In genomic region chr4:122959816-122960215, GRCm38 (mm10) we compare ENCODE assay signal across 7 mouse cellular contexts. TPM values are rescaled to one million over a fixed set of nuclear protein-coding genes. Genes with fewer than 3 reads are reported as not detected.
A peak's percentile ranks its signal among the peaks of the same experiment; 100 is the strongest.
DNase-seq lines count a peak whose midpoint lies in the region; ATAC-seq and TF ChIP-seq lines count a peak whose summit lies in the region.

No protein-coding gene starts in this region.

- TF ChIP-seq POLR2A in liver, adult 2 months (IDR thresholded peaks at IDR 0.05; ENCODE audit: extremely low read depth, insufficient read depth, low read length): no peak

- no peaks in the 10 kb centered on the region for H3K27me3 ChIP-seq in liver, adult 2 months (ENCODE audit: control insufficient read depth, insufficient read depth, low read length)
- H3K27me3 ChIP-seq in forebrain, embryonic 10.5 days (ENCODE audit: poor library complexity, severe bottlenecking): peaks cover 55% of the 10 kb centered on the region
- H3K27me3 ChIP-seq in liver, embryonic 11.5 days (replicated peaks; ENCODE audit: control insufficient read depth, insufficient read depth, low read length): peaks cover 54% of the 10 kb centered on the region
- no peaks in the 10 kb centered on the region for H3K27me3 ChIP-seq in stomach, embryonic 14.5 days (ENCODE audit: control insufficient read depth, insufficient read depth, low read length)

- no peak for TF ChIP-seq CTCF in liver, adult 2 months (IDR thresholded peaks at IDR 0.05; ENCODE audit: low read depth, low read length)

- 16% methylated on average over 8 of the region's 8 CpGs for WGBS in liver, adult 2 months
- 5% methylated on average over 8 of the region's 8 CpGs for WGBS in forebrain, embryonic 10.5 days
- 18% methylated on average over 8 of the region's 8 CpGs for WGBS in liver, embryonic 11.5 days
- WGBS in stomach, embryonic 14.5 days: 14% methylated on average over 8 of the region's 8 CpGs

- H3K27ac ChIP-seq in liver, adult 2 months (replicated peaks; ENCODE audit: insufficient read depth, low read depth, low read length): peak overlapping the region; percentile 62
- peak overlapping the region; percentile 94 for H3K27ac ChIP-seq in forebrain, embryonic 10.5 days
- H3K27ac ChIP-seq in liver, embryonic 11.5 days (ENCODE audit: low read depth, low read length): no peak overlapping the region
- H3K27ac ChIP-seq in stomach, embryonic 14.5 days (ENCODE audit: low read length): no peak overlapping the region

- H3K4me1 ChIP-seq in liver, adult 2 months (ENCODE audit: control insufficient read depth, insufficient read depth, low read length): peaks cover 7% of the 10 kb centered on the region
- H3K4me1 ChIP-seq in forebrain, embryonic 10.5 days: peaks cover 65% of the 10 kb centered on the region
- peaks cover 24% of the 10 kb centered on the region for H3K4me1 ChIP-seq in liver, embryonic 11.5 days (replicated peaks; ENCODE audit: control insufficient read depth, insufficient read depth, low read length)
- peaks cover 15% of the 10 kb centered on the region for H3K4me1 ChIP-seq in stomach, embryonic 14.5 days (ENCODE audit: control insufficient read depth, insufficient read depth, low read length)

- H3K4me3 ChIP-seq in liver, adult 2 months (ENCODE audit: insufficient read depth, low read depth, low read length): peak overlapping the region; percentile 86
- peak overlapping the region; percentile 83 for H3K4me3 ChIP-seq in forebrain, embryonic 10.5 days
- peak overlapping the region; percentile 44 for H3K4me3 ChIP-seq in liver, embryonic 11.5 days (ENCODE audit: low read depth, low read length)
- H3K4me3 ChIP-seq in stomach, embryonic 14.5 days (ENCODE audit: low read depth, low read length): peak overlapping the region; percentile 57

- ATAC-seq in liver, embryonic 11.5 days (replicated peaks; ENCODE audit: low FRiP score): no peak
- peak; percentile 16; the same call in 1 of the 2 replicates for ATAC-seq in stomach, embryonic 14.5 days (ENCODE audit: insufficient number of reproducible peaks, insufficient read depth, low FRiP score, low read depth)

- H3K9ac ChIP-seq in liver, adult 2 months (ENCODE audit: low read depth, low read length): peak overlapping the region; percentile 84
- H3K9ac ChIP-seq in liver, embryonic 11.5 days (ENCODE audit: low read depth, low read length): no peak overlapping the region
- H3K9ac ChIP-seq in stomach, embryonic 14.5 days (replicated peaks; ENCODE audit: low read depth, low read length): 0 out of 2 replicates have a peak overlapping the region, but pooled peaks have one; percentile 38

- no peaks in the 10 kb centered on the region for H3K79me2 ChIP-seq in liver, adult 2 months (ENCODE audit: control insufficient read depth, insufficient read depth, low read length)

- no peak for DNase-seq in liver, adult 2 months (ENCODE audit: extremely low read depth, low read depth, low spot score)
- DNase-seq in liver: no peak
- peak; percentile 31 for DNase-seq in forebrain, embryonic 10.5 days (ENCODE audit: extremely low spot score, low spot score)
- DNase-seq in liver, embryonic 11.5 days (ENCODE audit: low spot score): no peak
- DNase-seq in lung, postnatal 25 days (ENCODE audit: low spot score): no peak
- no peak for DNase-seq in ovary, postnatal 36 days (ENCODE audit: low spot score)

- H3K9me3 ChIP-seq in forebrain, embryonic 10.5 days: no peaks in the 10 kb centered on the region
- H3K9me3 ChIP-seq in liver, embryonic 11.5 days (ENCODE audit: control insufficient read depth, low read length): no peaks in the 10 kb centered on the region
- H3K9me3 ChIP-seq in stomach, embryonic 14.5 days (ENCODE audit: control insufficient read depth, low read depth, low read length): no peaks in the 10 kb centered on the region

- peaks cover 10% of the 10 kb centered on the region; the same call in 1 of the 2 replicates for H3K36me3 ChIP-seq in liver, adult 2 months (ENCODE audit: control insufficient read depth, insufficient read depth, low read length)
- peaks cover 45% of the 10 kb centered on the region for H3K36me3 ChIP-seq in forebrain, embryonic 10.5 days (replicated peaks)
- no peaks in the 10 kb centered on the region for H3K36me3 ChIP-seq in liver, embryonic 11.5 days (ENCODE audit: control insufficient read depth, insufficient read depth, low read length)
- H3K36me3 ChIP-seq in stomach, embryonic 14.5 days (ENCODE audit: control insufficient read depth, insufficient read depth, low read length): no peaks in the 10 kb centered on the region

- peak overlapping the region; percentile 90 for H3K4me2 ChIP-seq in liver, embryonic 11.5 days
- H3K4me2 ChIP-seq in stomach, embryonic 14.5 days (replicated peaks; ENCODE audit: low read depth, low read length): peak overlapping the region; percentile 99

RNA-seq across cellular contexts. Expression of gene Mfsd2a, which starts 1.2 kb away (rescaled TPM):
- 40.6 and 44.0 TPM in 2 replicates for total RNA-seq in liver, adult 2 months (2014; rRNA removed)
- polyA plus RNA-seq in liver, adult 2 months (2012; rRNA removed): 32.8 and 62.5 TPM in 2 replicates
- polyA plus RNA-seq in forebrain, embryonic 10.5 days (2016; fragmentation: Nextera tagmentation; extraction: Ambion mirVana): 18.5 and 19.4 TPM in 2 replicates
- 0.64 and 0.68 TPM in 2 replicates for polyA plus RNA-seq in liver, embryonic 11.5 days (2014; fragmentation: Nextera tagmentation; extraction: Ambion mirVana)
- polyA plus RNA-seq in stomach, embryonic 14.5 days (2014; fragmentation: Nextera tagmentation; extraction: Ambion mirVana): 1.8 and 2.5 TPM in 2 replicates

RNA-seq across cellular contexts. Expression of gene Mycl, which starts 35.6 kb away (rescaled TPM):
- total RNA-seq in liver, adult 2 months (2014; rRNA removed): 7.0 and 7.6 TPM in 2 replicates
- polyA plus RNA-seq in liver, adult 2 months (2012; rRNA removed): 3.3 and 3.6 TPM in 2 replicates
- polyA plus RNA-seq in forebrain, embryonic 10.5 days (2016; fragmentation: Nextera tagmentation; extraction: Ambion mirVana): 39.7 and 42.7 TPM in 2 replicates
- polyA plus RNA-seq in liver, embryonic 11.5 days (2014; fragmentation: Nextera tagmentation; extraction: Ambion mirVana): 3.1 and 4.0 TPM in 2 replicates
- polyA plus RNA-seq in stomach, embryonic 14.5 days (2014; fragmentation: Nextera tagmentation; extraction: Ambion mirVana): 26.9 and 30.4 TPM in 2 replicates

RNA-seq across cellular contexts. Expression of gene Trit1, which starts 56.6 kb away (rescaled TPM):
- 9.2 and 11.2 TPM in 2 replicates for total RNA-seq in liver, adult 2 months (2014; rRNA removed)
- 3.2 and 4.3 TPM in 2 replicates for polyA plus RNA-seq in liver, adult 2 months (2012; rRNA removed)
- 23.8 and 25.9 TPM in 2 replicates for polyA plus RNA-seq in forebrain, embryonic 10.5 days (2016; fragmentation: Nextera tagmentation; extraction: Ambion mirVana)
- 17.2 and 17.5 TPM in 2 replicates for polyA plus RNA-seq in liver, embryonic 11.5 days (2014; fragmentation: Nextera tagmentation; extraction: Ambion mirVana)
- polyA plus RNA-seq in stomach, embryonic 14.5 days (2014; fragmentation: Nextera tagmentation; extraction: Ambion mirVana): 19.2 and 24.4 TPM in 2 replicates

Comparison
In these comparisons a context has a peak if more than half of its experiments do, and no peak if none do; other contexts are left out.
1. H3K27ac ChIP-seq: peak in liver, adult 2 months (single experiment) and forebrain, embryonic 10.5 days (single experiment); none in liver, embryonic 11.5 days (single experiment) and stomach, embryonic 14.5 days (single experiment).
2. Peak in every context shown above with its lines, with median percentiles within 50 percentile points of each other: H3K4me3 ChIP-seq.